Mouse (Mus musculus): ENCODE results near the gene Myo18a.
"Not testable (repeated sequence)": the region's sequence is repeated elsewhere in the genome, so short reads cannot be mapped to it uniquely, and the experiment has no call there.

The Myo18a gene

DNA sequence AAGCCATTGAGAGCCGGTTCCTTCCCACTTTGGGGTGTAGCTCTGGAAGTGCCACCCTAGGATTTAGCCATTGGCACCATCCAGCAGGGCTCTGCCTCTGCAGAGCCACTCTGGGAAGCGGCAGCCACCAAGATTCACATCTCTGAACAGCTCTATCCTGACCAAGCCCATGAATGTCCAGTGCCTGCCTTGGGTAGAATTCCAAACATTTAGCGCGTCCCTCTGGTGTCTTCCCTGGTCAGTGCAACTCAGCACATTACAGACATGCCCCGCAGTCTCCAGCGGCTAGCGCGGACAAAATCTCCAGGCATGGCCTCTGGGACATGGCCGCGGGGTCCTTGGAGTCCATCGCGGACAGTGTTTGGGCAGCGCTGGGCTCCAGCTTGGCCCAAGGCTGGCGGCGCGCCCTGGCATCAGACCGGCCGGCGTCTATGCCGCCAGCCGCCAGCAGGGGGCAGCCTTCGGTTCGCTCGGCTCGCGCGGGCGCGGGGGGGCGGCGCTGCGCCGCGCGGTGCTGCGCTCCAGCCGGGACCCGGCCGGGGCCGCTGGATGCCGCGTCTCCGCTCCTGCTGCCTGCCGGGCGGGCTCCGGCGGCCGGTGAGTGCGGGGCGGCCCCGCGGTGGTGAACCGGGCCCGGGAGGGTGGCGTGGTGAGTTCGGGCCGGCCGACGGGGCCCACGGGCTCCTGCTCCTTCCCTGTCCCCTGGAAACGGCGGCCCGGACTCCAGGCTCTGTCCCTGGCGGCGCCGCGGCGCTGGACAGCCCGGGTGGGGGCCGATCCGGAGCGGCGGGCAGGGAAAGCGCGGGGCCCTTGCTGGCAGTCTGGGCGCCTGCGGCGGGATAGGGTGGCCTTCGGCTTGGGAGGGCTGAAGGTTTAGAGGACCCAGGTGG lies at the start of gene Myo18a:
Gene Myo18a (plus strand): TSS at position 464 of the 890 bp plus-strand sequence.
- in situ Hi-C loops (cut with MboI): no loop called here

DNA sequence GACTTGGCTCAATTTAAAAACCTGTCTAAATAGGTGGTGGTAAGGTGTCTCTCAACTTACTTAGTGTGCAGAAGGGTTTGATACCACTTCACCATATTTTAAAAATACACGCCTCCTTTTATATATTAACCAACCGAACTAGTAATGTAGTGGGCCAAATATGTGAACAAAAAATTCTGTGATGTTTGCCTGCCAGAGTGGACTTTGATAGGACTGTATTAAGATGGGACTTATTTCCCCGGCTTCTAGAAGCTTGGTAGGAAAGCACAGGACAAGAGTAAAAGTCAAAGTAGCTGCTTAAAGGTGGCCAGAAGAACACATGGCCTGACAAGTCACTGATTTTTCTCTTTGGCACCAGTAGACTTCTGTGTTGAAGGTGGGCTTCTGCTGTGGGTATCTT lies 49.3 kb upstream of the Myo18a start:
- in situ Hi-C loops (cut with MboI): no loop called here

DNA sequence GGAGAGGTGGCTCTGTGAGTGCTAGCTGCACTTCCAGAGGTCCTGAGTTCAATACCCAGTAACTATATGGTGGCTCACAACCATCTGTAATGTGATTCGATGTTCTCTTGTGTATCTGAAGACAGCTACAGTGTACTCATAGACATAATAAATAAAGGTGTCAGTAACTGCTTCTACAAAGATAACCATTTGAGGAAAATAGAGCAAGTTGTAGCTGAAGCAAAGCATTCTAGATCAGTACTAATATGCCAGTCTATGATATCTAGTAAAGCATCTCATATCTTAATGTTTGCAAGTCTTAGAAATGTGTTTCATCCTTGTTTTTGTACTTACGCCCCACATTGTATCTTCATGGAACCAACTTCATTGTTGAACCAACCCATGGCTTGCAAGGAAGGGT lies 44.0 kb upstream of the Myo18a start:
- in situ Hi-C loops (cut with MboI): no loop called here

GRCm38 (mm10) chr11:77721389-77721788 lies 41.7 kb upstream of the Myo18a start:
- in situ Hi-C loops (cut with MboI): no loop called here

- in situ Hi-C loops (cut with MboI): no loop called here
Measured at GRCm38 (mm10) chr11:77724766-77725165, 38.3 kb upstream of the Myo18a start.

- in situ Hi-C loops (cut with MboI): no loop called here
Measured at GRCm38 (mm10) chr11:77725183-77725582, 37.9 kb upstream of the Myo18a start, which contains the start of gene Cryba1. Cryba1 (minus strand) TSS chr11:77725283.

DNA sequence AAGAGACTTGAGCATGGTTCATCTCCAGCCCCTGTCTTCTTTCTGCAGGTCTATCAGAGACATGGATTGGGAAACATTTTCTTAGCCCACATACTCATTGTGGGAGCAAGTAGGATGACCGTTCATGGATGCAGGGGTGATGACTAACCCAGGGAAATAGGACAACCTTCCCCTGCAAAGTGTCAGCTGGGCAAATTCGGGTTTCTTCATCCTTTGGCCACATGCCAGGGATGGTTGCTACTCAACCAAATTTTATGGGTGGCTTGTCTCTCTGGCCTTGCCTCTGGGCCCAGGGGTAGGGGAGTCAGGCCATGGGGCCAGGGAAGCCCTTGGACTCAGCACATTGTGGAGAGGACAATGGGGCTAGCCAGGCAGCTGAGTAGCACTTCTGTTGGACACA lies 34.5 kb upstream of the Myo18a start:
- in situ Hi-C loops (cut with MboI): no loop called here

DNA sequence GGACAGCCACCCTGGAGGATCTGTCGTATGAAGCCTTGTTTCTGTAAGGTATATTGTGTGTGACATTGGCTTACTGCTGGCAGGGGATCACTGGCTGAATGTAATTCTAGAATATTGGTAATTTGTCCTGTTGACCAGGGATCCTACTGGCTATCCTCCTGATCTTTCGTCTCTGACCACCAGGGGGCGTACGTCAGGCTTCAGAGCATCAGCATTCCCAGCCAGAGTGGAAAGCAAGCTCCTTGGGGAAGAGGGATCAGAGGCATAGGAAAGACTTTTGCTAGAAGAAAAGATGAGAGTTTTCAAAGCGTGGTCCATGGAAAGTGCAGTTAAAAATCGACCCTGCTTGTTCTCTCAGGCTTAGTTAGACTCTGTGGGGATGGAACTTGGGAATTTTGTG lies 25.8 kb upstream of the Myo18a start:
- in situ Hi-C loops (cut with MboI): no loop called here

DNA sequence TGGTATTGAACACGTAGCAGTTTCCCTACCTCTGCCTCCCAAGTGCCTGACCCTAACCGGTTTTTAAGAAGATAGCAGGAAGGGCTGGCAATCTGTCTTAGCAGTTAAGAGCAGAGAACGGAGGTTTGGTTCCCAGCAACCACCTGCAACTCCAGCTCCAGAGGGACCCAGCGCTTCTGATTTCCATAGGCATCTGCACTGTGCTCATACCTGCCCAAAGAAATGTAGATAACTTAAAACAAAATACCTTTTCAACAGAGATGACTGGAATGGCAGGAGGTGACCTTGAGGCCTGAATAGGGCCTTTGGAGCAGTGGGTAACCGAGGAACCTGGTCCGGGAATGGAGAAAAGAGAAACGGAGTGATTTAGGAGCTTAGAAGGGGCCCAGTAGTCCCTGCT lies 24.5 kb upstream of the Myo18a start:
- in situ Hi-C loops (cut with MboI): no loop called here

DNA sequence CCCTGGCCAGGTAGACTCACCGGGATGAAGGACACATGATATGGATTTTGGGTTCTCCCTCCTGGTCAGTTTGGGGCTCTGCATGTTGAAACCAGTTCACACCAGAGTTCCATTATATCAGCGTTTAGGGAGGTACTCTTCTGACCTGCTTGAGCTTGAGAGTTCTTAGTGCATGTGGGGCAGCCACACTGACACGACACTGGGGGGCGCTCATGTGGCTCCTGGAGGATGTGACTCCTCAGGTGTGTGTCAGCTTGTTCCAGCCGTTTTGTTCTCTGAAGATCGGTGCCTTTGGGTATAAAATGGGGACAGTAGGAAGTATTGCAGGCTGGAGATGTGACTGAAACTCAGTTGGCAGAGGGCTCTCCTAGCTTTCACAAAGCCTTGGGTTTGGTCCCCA lies 19.1 kb upstream of the Myo18a start:
- in situ Hi-C loops (cut with MboI): no loop called here

GRCm38 (mm10) chr11:77746652-77747051 lies 16.4 kb upstream of the Myo18a start:
- in situ Hi-C loops (cut with MboI): no loop called here

DNA sequence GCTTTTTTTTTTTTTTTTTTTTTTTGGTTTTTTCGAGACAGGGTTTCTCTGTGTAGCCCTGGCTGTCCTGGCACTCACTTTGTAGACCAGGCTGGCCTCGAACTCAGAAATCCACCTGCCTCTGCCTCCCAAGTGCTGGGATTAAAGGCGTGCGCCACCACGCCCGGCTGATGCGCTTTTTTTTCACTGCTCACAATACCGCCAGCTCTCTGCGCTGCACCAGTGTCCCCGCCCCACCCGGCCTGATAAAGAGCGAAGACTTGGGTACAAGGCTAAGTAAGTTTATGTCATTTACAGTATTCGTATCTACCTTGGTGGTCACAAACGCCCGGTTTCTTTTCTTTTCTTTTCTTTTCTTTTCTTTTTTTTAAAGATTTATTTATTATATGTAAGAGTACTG lies 15.9 kb upstream of the Myo18a start:
- in situ Hi-C loops (cut with MboI): not testable (repeated sequence)

- in situ Hi-C loops (cut with MboI): no loop called here
Measured at GRCm38 (mm10) chr11:77748996-77749395, 14.1 kb upstream of the Myo18a start.

DNA sequence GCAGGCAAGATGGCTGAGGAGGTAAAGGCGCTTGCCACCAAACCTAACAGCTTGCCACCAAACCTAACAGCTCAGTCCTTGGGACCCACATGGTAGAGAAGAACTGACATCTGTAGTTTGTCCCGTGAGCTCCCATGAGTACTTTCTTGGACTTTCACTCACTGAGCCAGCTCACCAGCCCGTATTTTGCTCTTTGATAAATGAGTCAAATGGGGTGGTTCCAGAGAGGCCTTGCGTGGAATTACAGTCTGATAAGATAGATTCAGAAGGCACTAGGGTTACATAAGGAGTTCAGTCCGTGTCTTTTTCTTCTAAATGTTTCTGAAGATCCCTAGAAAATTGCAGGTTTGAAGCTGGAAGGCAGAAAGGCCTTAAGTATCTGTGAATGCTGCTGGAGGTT lies 10.5 kb upstream of the Myo18a start:
- in situ Hi-C loops (cut with MboI): no loop called here

DNA sequence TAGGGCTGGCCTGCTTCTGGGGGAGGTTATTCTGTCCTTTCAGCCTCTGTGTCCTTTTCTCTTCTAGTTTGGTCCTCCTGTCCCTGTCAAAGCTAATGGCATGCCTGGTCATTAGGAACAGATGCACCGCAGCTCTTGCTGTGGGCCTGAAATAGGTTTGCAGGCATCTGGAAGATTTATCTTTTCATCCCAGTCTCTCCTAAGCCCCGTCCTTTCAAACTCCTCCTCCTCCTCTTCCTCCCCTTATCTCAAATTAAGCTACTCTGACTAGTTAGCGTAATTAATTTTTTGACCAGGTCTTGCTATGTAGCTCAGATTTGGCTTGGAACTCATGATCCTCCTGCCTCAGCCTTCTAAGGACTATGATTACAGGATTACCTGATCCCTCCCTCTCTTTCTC lies 9.6 kb upstream of the Myo18a start:
- in situ Hi-C loops (cut with MboI): no loop called here

- in situ Hi-C loops (cut with MboI): no loop called here
Measured at GRCm38 (mm10) chr11:77760031-77760430, 3.0 kb upstream of the Myo18a start.

DNA sequence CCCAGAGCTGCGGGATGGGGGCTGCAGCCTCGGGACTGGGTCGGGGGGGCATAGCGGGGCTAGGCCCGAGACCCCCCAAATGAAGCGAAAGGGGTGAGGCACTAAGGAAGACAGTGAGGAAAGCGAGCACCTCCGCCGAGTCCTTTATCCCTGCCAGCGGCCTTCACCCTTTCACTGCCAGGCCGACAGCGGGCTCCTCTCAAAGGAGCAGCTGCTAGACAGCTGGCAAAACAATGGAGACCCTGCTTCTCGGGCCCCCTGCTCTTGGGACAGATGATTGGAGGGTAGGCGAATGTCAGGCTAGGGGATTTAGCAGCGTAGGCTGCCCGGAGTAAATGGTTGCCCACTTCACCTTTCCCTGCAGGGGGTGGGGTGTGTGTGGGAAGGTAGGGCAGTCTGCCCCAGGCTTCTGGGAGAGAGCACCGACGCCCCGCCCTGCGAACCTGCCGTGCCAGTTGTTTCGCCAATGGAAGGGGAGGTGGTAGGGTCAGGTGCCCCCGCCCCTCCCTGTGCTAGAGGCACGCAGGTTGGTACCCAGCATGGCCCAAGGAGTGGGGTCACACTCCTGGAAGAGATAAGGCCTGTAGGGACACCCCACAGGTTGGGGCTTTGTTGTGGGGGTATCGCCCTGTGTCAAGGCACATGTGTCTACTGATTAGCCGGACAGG lies 761 bp downstream of the Myo18a start:
- in situ Hi-C loops (cut with MboI): no loop called here

DNA sequence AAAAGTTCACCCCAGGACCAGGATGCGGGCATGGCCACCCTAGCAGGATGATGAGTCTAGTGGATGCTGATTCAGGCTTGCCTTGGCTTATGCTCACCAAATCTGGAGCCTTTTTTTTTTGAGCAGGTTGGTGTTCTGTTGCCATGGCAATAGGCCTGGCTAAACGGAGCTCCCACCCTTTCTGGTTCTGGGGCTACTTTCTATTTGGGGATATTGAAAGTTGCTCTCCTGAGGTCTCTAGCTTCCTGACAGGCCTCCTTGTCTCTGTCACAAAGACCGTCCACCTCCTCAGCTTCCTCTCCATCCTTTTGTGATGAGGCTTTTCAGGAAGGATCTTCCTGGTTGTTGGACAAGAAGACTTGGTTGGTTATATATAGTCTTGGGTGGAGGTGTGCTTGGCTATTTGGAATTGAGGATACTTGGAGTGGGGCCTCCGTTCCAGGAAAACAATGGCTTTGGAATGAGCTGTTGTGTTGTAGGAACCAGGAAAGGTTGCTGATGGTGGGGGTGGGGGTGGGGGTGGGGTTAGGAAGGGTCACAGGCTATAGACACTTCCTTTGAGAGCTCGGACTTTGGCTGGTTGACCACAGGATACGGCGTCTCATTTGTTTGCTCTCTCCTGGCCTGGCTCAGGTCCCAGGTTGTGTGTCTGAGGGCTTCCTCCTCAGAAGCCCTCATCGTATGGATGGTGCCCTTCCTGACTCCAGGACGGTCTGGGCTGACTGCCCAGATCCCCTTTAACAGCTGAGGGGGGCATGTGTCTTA lies 1.8 kb downstream of the Myo18a start:
- in situ Hi-C loops (cut with MboI): no loop called here

- in situ Hi-C loops (cut with MboI): no loop called here
Measured at GRCm38 (mm10) chr11:77765459-77765777, 2.4 kb downstream of the Myo18a start.

DNA sequence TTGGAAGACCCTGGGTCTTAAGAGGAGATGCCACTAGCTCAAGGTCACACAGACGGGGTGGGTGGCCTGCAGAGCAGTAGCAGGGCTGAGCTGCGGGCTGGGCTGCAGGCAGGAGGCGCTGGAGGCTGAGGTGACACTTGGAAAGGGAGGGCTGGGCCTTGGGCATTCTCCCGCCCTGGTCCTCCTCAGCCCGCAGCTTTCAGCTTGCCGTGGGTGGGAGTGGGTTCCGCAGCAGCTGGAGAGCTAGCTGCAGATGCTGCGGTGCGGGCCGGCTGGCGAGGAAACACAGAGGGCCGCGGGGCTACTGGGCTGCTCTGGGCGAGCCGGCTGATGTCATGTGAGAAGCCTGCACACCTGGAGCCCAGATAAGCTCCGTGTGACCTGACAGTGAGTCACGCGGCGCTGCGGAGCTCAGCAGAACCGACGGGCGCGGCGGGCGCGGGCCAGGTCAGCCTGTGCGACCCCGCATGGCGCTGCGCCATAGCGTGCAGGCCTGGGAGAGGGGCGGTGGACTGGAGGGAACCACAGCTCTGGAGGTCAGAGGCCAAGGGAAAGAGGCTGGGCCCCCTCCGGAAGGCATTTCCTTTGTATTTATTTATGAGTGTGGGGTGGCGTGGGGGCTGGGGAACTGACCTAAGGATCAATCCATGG lies 3.4 kb downstream of the Myo18a start:
- in situ Hi-C loops (cut with MboI): no loop called here

GRCm38 (mm10) chr11:77769496-77769895 lies 6.5 kb downstream of the Myo18a start:
- in situ Hi-C loops (cut with MboI): no loop called here

- in situ Hi-C loops (cut with MboI): no loop called here
Measured at GRCm38 (mm10) chr11:77770346-77770745, 7.3 kb downstream of the Myo18a start.

All from mature B cell (primary cell).